Mouse (Mus musculus) heart, postnatal 36 days (tissue): ENCODE measurements around the gene Cdh22. TPM values are rescaled to one million over a fixed set of nuclear protein-coding genes. Genes with fewer than 3 reads are reported as not detected.

Experiments
- DNase-seq, 2 experiments: peaks; one replicate each; pipeline ENCODE4 v3.0.0; 2021 to 2022
- intact Hi-C: fragments of 180-260 bp; cut with DNase I; formaldehyde crosslinking; loops from one replicate; pipeline ENCODE4 v1.15.1; 2025
- total RNA-seq, 2 experiments: library from RNA; stranded (reverse); gene quantifications; 2 replicates each; pipeline ENCODE4 v1.2.3; 2021

Cdh22 gene
- total RNA-seq, 2 experiments from 2014 or later: 0.43 to 0.50 TPM

- intact Hi-C loops: no loop called here
- DNase-seq: peak in 1 of 2 experiments; percentile 10
Measured at GRCm38 (mm10) chr2:165098861-165099260, 135.8 kb downstream of the Cdh22 start.

- intact Hi-C loops: no loop called here
- no peak for DNase-seq
Measured at GRCm38 (mm10) chr2:165096367-165096766, 138.3 kb downstream of the Cdh22 start.

- intact Hi-C loops: no loop called here
- no peak for DNase-seq
Measured at GRCm38 (mm10) chr2:165092393-165092792, 142.3 kb downstream of the Cdh22 start.

GRCm38 (mm10) chr2:165091433-165091965 lies 143.2 kb downstream of the Cdh22 start:
- intact Hi-C loops: no loop called here
- no peak for DNase-seq

- no peak for DNase-seq
- intact Hi-C loops: no loop called here
Measured at GRCm38 (mm10) chr2:165090650-165091049, 144.0 kb downstream of the Cdh22 start, which contains the start of gene 1700025C18Rik. Gene 1700025C18Rik, minus strand, starts transcription at chr2:165090750.

- intact Hi-C loops: no loop called here
- no peak for DNase-seq
Measured at GRCm38 (mm10) chr2:165089470-165089869, 145.2 kb downstream of the Cdh22 start.

- DNase-seq: no peak
- intact Hi-C loops: no loop called here
Measured at GRCm38 (mm10) chr2:165086634-165087033, 148.0 kb downstream of the Cdh22 start.

- no peak for DNase-seq
- intact Hi-C loops: no loop called here
Measured at GRCm38 (mm10) chr2:165081257-165081656, 153.4 kb downstream of the Cdh22 start.

GRCm38 (mm10) chr2:165080657-165081056 lies 154.0 kb downstream of the Cdh22 start:
- intact Hi-C loops: no loop called here
- no peak for DNase-seq

GRCm38 (mm10) chr2:165078605-165079004 lies 156.0 kb downstream of the Cdh22 start:
- intact Hi-C loops: no loop called here
- no peak for DNase-seq

- DNase-seq: no peak
- intact Hi-C loops: no loop called here
Measured at GRCm38 (mm10) chr2:165078045-165078444, 156.6 kb downstream of the Cdh22 start.

GRCm38 (mm10) chr2:165077055-165077454 lies 157.6 kb downstream of the Cdh22 start:
- no peak for DNase-seq
- intact Hi-C loops: no loop called here

GRCm38 (mm10) chr2:165074937-165075336 lies 159.7 kb downstream of the Cdh22 start:
- peak; percentile 80 to 85 for DNase-seq
- intact Hi-C loops: loop anchor here (1.0 to 2.0 kb wide), 5 partner anchors 38 to 286 kb away; no protein-coding TSS in a partner anchor

- DNase-seq: peak; percentile 58 to 59
Measured at GRCm38 (mm10) chr2:165074081-165074884, 160.4 kb downstream of the Cdh22 start.

GRCm38 (mm10) chr2:165073381-165073781 lies 161.3 kb downstream of the Cdh22 start:
- intact Hi-C loops: no loop called here
- DNase-seq: no peak

More at GRCm38 (mm10) chr2:165074081-165074884, 160.4 kb downstream of the Cdh22 start:
- intact Hi-C loops: loop anchor here (1.0 to 2.0 kb wide), 2 partner anchors 39 to 287 kb away; no protein-coding TSS in a partner anchor

- intact Hi-C loops: loop anchor here (1.0 kb wide), 1 partner anchor 108 kb away; no protein-coding TSS in a partner anchor
- peak; percentile 68 to 69 for DNase-seq
Measured at GRCm38 (mm10) chr2:165070096-165070816, 164.4 kb downstream of the Cdh22 start.

- intact Hi-C loops: no loop called here
- DNase-seq: no peak
Measured at GRCm38 (mm10) chr2:165068806-165069205, 165.8 kb downstream of the Cdh22 start.

- no peak for DNase-seq
- intact Hi-C loops: no loop called here
Measured at GRCm38 (mm10) chr2:165064489-165064888, 170.2 kb downstream of the Cdh22 start.

- intact Hi-C loops: no loop called here
- DNase-seq: peak in 1 of 2 experiments; percentile 14
Measured at GRCm38 (mm10) chr2:165061638-165062433, 172.8 kb downstream of the Cdh22 start.
